Mouse (Mus musculus) adrenal gland, adult 18-20 months (tissue): Measurements from ENCODE around the gene Myh7. TPM values are rescaled to one million over a fixed set of nuclear protein-coding genes. Genes with fewer than 3 reads are reported as not detected.
"Not testable (repeated sequence)": the region's sequence is repeated elsewhere in the genome, so short reads cannot be mapped to it uniquely, and the experiment has no call there.

Source experiments
- DNase-seq, 2 experiments: peaks; one replicate each; pipeline ENCODE4 v3.0.0; 2021 to 2022; ENCODE audit warnings: low spot score in 2 of 2
- total RNA-seq, 2 experiments: library from RNA; stranded (reverse); gene quantifications; 1 replicate in 1 of 2; 2 replicates in 1 of 2; pipeline ENCODE4 v1.2.3; 2021

Gene Myh7
- total RNA-seq, 2 experiments from 2014 or later, result 0.42 TPM; not detected in 1

- DNase-seq, result no peak
Measured at GRCm38 (mm10) chr14:54974068-54974791, 20.2 kb downstream of the Myh7 start.

- DNase-seq, result not testable (repeated sequence)
Measured at GRCm38 (mm10) chr14:54972786-54973185, 21.6 kb downstream of the Myh7 start.

GRCm38 (mm10) chr14:54968344-54968743, 26.1 kb downstream of the Myh7 start:
- no peak for DNase-seq

GRCm38 (mm10) chr14:54967874-54968273, 26.6 kb downstream of the Myh7 start:
- DNase-seq, result no peak

GRCm38 (mm10) chr14:54966320-54966977, 28.0 kb downstream of the Myh7 start, which contains the start of gene Myh6:
TSS of gene Myh6 (minus strand) at chr14:54966927.
- DNase-seq, result no peak

- no peak for DNase-seq
Measured at GRCm38 (mm10) chr14:54965631-54966030, 28.8 kb downstream of the Myh7 start.

- DNase-seq, result no peak
Measured at GRCm38 (mm10) chr14:54965044-54965443, 29.4 kb downstream of the Myh7 start.

GRCm38 (mm10) chr14:54963727-54964126, 30.7 kb downstream of the Myh7 start:
- DNase-seq, result no peak

- DNase-seq, result no peak
Measured at GRCm38 (mm10) chr14:54962714-54963113, 31.7 kb downstream of the Myh7 start.

GRCm38 (mm10) chr14:54961487-54961886, 32.9 kb downstream of the Myh7 start:
- DNase-seq, result no peak

GRCm38 (mm10) chr14:54960769-54961168, 33.7 kb downstream of the Myh7 start:
- DNase-seq, result no peak

- DNase-seq, result not testable (repeated sequence)
Measured at GRCm38 (mm10) chr14:54959853-54960613, 34.4 kb downstream of the Myh7 start.

GRCm38 (mm10) chr14:54959197-54959596, 35.2 kb downstream of the Myh7 start:
- DNase-seq, result no peak

GRCm38 (mm10) chr14:54958503-54958902, 35.9 kb downstream of the Myh7 start:
- DNase-seq, result no peak

- DNase-seq, result no peak
Measured at GRCm38 (mm10) chr14:54956533-54956932, 37.9 kb downstream of the Myh7 start.

GRCm38 (mm10) chr14:54955481-54955880, 38.9 kb downstream of the Myh7 start:
- no peak for DNase-seq

- DNase-seq, result no peak
Measured at GRCm38 (mm10) chr14:54954474-54954873, 40.0 kb downstream of the Myh7 start.

GRCm38 (mm10) chr14:54953664-54954206, 40.7 kb downstream of the Myh7 start:
- DNase-seq, result no peak

GRCm38 (mm10) chr14:54951587-54951986, 42.8 kb downstream of the Myh7 start:
- DNase-seq, result no peak

GRCm38 (mm10) chr14:54950493-54950892, 43.9 kb downstream of the Myh7 start:
- no peak for DNase-seq

GRCm38 (mm10) chr14:54948781-54949180, 45.6 kb downstream of the Myh7 start:
- DNase-seq, result no peak
